Mouse (Mus musculus) kidney, adult 11 months (tissue): Measurements from ENCODE around the gene Bsn.

Experiments
- DNase-seq: peaks from one replicate; pipeline ENCODE4 v3.0.0; 2022

Gene Bsn

DNA sequence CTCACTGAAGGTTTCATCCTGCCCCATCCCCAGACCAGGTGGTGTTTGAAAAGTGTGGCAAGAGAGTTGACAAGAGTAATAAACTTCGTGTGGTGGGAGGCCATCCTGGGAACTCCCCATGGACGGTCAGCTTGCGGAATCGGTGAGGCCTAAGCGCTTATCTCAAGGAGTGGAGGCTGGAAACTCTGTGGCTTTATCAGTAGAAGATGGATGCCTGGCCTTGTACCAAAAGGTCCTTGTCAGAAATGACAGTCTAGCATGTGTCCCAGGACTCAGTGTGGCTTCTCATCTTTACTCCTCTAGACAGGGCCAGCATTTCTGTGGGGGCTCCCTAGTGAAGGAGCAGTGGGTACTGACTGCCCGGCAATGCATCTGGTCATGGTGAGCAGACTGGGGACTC, 106.6 kb downstream of the Bsn start:
- DNase-seq: no peak

DNA sequence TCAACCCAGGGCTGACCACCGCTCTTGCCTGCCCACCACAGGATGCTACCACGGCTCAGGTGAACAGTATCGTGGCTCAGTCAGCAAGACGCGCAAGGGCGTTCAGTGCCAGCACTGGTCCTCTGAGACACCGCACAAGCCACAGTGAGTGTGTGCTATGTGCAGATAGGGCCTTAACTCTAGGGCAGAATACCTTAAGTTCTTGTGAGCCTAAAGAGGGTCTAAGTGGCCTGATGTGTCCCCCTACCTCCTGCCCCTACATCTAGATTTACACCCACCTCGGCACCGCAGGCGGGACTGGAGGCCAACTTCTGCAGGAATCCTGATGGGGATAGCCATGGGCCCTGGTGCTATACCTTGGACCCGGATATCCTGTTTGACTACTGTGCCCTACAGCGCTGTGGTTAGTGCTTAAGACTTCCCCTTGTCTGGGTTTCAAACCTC, 107.2 kb downstream of the Bsn start, which contains the start of gene Rnf123:
Gene Rnf123, minus strand, starts transcription at position 359 of the 444 bp plus-strand sequence.
- no peak for DNase-seq

DNA sequence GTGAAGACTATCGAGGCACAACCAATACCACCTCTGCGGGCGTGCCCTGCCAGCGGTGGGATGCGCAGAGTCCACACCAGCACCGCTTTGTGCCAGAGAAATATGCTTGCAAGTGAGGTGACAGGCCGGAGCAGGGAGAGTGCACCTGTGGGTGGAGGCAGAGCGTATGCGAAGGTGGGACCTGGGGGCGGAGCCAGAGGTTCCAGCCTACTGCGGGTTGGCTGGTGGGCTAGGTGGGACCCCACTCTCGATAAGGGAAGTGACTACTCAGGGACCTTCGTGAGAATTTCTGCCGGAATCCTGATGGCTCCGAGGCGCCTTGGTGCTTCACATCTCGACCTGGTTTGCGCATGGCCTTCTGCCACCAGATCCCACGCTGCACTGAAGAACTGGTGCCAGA, 107.6 kb downstream of the Bsn start:
- DNase-seq: peak; percentile 19

DNA sequence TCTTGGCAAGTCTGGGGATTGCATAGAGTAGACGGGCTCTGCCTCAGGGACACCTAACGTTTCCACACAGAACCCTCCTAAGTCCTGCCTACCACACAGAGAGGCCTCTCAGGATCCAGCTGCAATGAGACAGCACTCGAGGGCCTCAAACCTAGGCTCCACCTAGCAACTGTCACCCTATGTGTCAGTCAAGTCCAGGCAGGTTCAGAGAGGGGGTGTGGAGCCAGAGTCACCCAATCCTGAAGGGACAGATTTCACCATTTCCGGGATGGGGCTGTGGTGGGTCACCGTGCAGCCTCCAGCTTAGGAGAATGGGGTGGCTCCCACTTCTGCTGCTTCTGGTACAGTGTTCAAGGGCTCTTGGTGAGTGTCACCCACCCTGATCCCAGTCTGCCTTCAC, 110.0 kb downstream of the Bsn start, which contains the start of gene Mst1:
Gene Mst1, plus strand, starts transcription at position 269 of the 400 bp plus-strand sequence.
- DNase-seq: no peak

DNA sequence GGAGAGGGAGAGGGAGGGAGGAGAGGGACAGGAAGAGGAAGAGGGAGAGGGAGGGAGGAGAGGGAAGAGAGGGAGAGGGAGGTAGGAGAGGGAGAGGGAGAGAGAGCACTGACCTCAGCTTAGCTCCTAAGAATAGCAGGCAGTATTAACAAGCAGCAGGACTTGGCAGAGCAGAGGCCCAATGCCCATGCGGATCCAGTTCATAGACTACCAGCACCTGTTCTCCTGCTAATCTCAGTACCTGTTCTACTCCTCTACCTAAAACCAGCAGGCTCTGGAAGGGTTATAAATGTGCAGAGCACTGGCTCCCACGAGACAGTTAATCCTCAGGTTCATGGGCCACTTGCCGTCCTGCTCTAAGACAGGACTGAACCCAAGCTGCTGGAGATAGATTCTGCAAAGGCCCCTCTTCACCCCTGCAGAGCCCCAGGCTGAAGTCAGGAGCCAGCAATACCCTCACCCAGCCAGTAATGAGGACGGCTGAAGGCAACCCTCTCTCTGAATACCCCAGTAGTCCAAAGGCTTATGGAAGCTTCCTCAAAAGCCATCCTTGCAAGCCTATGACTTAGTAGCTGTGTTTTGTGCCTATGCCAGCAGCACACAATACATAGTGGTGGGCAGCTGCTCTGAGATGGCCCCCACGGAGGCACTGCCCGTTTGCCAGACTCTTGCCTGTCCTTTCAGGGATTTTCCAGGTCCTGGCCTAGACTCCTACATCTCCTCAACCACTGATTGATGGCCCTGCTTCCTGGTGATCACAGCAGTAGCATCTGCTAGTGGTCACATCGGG, 116.8 kb downstream of the Bsn start:
- DNase-seq: peak; percentile 25

DNA sequence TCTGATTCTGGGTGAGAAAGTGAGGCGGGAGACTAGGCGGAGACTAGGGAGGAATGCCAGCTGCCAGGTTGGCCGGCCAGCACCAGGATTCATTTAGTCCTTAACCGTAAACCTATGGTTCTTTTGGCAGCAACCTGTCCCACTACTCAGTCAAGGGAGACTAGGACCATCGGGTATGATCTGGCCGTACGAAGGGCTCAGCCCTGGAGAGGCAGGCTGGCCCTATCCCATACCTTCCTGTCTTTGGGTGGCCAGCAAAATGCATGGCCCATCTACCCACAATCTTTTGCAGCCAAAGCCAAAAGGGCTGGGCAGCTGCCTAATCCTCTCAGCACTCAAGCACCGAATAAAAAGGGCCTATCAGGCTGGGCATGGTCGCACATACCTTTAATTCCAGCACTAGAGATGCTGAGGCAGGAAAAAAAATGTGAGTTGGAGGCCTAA, 117.7 kb downstream of the Bsn start:
- no peak for DNase-seq

DNA sequence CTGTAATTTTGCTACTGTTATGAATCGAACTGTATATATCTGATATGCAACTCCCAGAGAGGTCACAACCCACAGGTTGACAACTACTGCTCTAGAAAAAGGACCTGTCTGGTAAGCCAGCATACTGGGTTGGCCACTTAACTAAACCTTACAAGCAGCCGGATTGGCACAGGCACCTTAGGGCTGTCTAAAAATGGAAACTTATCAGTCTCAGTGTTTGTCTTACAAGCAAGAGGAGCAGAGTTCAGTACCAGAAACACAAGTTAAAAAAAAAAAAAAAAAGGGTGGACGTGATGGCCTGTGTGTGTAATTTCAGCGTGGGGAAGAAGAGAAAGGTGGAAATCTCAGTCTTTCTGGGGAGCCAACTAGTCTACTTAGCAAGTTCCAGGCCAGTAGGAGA, 118.4 kb downstream of the Bsn start:
- no peak for DNase-seq

DNA sequence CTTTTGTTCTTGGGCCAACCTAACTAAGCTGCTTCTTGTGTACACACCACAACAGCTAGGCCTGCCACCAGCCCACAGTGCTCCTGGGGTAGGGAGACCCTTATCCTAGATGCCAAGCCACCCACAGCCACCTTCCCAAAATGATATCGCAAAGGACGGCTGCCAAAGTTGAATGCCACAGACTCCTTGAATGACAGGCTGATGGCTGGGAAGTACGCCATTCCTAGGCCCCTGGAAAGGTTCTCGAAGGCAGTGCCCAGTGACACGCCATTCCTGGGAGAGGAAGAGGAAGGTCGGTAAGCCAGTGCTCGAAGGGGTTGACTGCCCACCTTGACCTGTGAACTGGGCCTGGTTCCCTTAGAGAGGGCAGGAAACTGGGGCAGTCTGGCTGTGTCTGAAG, 120.7 kb downstream of the Bsn start:
- no peak for DNase-seq

DNA sequence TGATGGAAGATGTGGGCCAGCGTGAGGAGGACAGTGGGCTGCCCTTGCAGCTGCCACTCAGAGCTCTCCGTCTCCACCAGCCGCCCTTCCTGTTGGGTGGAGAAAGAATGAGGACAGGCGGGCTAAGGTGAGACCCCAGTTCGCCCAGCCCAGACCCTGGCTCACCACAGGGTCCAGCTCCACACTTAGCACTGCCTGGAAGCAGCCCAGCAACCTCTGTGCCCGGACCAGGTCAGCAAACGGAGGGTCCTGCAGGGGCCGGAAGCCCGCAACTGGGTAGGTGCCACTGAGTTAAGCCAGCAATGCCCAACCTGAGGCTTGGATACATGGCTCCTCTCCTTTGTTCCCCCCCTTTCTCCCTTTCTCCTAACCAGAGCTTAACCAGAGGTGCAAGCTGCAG, 121.2 kb downstream of the Bsn start:
- DNase-seq: no peak

DNA sequence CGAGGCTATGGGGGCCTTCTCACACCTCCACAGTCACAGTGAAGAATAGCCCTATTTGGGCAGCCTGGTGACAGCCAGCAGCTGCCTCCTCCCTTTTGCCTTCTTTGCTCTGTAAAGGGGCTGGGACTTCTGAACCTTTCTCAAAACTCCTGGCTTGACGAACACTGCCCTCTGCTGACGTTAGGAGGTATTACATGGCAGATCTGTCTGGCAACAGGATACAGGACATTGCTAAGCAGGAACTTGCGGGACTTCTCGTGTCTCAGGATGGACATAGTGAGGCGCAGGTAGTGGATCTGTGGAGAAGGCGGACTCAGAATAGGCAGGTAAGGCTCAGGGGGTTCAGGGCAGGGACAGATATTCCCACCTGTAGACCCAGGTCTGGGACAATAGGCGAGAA, 122.3 kb downstream of the Bsn start:
- DNase-seq: peak; percentile 73

DNA sequence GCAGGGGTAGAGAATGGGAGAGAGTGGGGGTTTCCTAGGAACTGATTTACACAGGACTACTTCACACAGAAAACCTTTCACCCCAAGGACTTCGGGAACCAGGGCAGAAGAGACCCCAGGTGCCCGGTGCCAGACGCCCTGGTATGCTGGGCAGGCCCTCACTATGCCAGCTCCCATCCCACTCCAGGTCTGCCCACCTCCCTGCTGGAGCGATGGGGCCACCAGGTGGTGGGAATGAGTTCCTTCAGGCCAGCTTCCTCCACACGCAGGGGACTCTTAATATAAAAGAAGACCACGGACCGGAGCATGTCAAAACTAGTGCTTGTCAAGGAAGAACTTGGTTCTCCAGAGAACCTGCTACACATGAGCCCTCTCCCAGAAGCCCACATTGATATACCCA, 123.0 kb downstream of the Bsn start:
- DNase-seq: no peak

DNA sequence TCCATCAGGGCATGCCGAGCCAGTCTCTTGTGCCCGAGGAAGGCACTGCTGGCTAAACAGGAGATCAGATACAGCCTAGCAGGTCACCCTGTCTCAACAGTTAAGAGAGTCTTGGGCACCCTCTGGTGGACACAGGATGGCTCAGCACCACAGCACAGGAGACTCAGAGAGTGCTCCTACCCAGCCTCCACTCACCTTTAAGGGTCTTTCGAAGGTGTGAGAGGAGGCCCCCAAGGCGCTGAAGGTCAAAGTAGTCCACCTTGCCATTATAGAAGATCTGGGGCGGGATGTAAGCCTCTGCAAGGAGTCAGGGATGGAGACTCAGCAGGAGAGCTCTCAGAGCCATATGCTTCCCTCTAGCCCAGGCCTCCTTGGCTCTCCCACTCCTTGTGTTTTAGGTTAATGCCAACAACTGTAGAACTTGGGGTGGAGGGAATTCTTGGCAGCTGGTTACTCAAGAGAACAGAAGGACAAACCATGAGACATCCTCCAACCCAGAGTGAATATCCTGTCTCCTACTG, 124.6 kb downstream of the Bsn start:
- no peak for DNase-seq

DNA sequence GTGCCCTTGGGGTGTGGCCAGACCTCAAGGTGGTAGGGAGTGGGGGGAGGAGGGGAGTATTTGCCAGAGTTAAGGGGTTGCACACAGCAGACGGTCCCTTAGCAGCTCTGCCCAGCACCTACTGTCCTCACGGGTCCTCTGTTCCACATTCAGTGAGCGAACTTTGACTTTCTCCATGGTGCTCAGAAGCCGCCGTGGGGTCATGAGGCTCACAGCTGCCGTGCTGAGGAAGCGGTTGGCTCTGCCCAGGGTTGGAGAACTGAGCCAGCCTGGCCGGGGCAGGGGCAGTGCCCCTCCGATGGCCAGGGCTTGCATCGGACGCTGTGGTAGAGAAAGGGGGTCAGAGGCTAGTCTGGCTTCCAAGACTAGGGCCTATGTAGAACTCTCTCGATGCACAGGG, 126.8 kb downstream of the Bsn start:
- no peak for DNase-seq

DNA sequence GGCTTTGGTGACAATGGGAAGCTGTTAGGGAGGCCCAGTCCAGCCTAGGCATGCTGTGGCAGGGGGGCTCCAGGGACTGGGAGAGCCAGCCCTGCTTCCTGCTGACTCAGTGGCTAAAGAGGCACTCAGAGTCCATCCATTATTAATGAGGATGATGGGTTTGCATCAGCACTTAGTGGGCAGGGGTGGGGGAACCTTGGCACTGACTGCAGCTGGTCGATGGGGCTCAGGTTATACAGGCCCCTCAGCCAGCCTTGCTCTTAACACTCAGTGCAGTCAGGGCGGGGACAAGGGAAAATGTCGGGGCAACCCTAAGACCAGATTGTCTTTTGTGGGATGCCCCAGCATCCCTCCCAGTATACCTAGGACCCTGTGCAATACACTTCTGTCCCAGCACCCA, 128.0 kb downstream of the Bsn start:
- DNase-seq: no peak

DNA sequence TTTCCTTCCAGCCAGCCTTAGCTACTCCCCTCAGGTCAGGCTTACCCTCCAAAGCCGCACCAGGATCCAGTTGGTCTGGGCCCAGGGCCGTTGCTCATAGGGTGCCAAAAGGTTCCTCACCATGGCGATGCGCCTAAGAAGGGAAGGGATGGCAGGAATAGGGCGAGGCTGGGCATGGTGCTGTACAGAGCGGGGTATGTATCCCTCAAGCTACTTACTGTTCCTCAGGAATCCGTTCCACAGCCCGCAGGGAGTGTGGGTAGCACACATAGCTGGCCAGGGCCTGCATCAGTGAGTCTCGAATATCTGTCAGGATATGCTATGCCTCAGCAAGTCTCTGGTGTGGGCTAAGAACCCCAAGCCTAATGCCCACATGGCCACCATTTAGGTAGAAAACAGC, 131.9 kb downstream of the Bsn start:
- DNase-seq: no peak

DNA sequence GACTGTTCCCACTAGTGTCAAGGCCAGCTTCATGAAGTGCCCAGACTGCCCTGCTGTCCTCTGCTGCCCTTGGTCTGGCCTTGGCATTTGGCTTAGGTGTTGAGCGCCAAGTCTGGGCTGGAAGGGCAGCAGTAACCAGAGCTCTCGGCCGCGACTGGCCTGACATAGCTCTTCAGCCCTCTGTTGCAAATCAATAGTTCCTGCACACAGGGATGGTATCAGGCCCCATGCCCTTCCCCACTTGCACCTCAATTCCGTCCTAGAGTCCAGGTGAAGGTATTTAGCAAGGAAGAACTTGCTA, 133.0 kb downstream of the Bsn start:
- no peak for DNase-seq

DNA sequence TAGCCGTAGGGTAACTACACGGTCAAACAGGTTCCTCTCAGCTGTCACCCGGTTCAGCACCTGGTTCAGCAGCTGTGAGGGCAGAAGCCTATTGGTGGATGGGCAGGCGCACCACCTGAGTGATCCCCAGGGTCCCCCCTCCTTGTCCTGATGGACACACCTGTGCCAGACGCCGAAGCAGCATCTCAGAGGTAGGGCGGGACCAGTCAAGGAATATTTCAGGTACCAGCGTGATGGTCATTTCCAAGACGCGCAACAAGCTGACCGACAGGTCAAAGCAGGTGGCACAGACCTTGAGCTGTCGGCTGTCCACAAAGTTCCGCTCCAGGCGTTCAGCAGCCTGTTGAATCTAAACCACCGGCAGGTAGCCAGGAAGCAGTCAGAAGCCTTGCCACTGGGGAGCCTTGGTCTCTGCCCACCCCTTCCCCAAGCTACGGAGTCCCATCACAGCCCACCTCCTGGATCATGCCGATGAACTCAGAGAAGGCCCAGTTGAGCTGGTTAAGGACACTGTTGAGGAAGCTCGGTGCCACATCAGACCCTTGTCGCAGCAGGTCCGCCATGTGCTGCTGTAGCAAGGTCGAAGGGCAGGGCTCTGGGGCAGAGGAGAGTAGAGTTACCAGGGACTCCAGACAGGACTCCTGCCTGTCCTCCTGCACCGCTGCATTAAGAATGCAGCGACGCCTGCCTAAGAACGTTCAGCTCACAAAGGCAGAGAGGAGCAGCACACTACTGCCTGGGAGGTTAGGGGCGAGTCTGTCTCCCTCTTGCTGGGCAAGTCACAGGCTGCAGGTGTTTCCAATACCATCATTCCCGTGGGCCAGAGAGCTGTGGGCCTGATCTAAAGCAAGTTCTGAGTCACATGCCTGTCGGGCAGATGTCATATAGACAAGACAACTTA, 133.6 kb downstream of the Bsn start:
- DNase-seq: no peak

DNA sequence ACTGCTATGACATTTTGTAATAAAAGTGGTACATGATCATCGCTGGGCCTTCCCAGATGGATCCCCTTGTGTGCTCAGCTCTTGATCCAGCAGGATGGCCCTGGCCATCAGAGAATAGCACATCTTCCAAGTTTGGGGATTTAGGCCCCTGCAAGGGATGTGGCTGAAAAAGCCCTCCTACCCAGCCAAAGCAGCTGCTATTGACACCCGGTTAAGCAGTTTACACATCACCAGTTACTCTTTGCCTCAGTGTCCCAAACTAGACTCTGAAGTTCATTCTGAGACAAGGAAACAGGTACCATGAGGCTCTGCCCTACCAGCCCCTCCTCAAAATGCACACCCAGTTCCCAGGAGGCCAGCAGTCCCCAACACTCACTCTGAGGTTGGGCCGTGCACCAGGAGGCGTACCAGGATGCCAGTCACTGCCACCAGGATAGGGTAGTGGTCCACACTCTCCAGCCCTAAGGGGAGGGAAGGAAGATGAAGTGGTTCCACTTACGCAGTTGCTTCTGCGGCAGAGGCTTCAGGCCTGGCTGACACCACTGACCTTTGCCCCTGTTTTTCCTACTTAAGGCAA, 134.4 kb downstream of the Bsn start:
- no peak for DNase-seq

DNA sequence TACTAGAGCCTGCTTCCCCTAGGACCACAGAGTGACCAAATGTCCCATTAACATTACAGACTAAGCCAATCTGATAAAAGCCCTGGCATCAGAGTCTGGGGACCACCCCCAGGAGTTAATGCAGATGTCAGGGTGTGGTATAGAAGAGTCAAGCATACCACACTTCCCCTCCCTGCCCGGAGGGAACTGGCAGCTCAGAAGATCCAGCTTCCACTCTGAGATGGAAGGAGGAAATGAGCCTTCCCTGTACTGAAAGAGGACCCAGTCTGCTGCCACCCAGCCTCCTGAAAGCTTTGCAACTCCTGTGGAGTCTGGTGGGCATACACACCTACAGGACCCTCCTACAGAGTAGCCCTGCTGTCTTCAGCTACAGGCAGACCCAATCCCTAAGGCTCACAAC, 135.1 kb downstream of the Bsn start:
- no peak for DNase-seq

DNA sequence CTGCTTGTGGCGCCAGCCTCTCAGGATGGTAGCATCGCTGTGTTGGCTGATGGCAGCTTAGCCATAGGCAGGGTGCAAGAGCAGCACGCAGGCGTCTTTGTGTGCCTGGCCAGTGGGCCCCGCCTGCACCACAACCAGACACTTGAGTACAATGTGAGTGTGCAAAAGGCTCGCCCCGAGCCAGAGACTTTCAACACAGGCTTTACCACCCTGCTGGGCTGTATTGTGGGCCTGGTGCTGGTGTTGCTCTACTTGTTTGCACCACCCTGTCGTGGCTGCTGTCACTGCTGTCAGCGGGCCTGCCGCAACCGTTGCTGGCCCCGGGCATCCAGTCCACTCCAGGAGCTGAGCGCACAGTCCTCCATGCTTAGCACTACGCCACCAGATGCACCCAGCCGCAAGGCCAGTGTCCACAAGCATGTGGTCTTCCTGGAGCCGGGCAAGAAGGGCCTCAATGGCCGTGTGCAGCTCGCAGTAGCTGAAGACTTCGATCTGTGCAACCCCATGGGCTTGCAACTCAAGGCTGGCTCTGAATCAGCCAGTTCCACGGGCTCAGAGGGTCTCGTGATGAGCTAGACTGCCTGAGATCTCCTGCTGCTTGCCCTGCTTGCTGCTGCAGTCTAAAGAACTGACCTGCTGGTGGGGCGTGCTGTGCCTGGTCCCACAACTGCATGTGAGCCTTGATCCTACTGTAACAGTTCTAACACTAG, 135.7 kb downstream of the Bsn start:
- no peak for DNase-seq

DNA sequence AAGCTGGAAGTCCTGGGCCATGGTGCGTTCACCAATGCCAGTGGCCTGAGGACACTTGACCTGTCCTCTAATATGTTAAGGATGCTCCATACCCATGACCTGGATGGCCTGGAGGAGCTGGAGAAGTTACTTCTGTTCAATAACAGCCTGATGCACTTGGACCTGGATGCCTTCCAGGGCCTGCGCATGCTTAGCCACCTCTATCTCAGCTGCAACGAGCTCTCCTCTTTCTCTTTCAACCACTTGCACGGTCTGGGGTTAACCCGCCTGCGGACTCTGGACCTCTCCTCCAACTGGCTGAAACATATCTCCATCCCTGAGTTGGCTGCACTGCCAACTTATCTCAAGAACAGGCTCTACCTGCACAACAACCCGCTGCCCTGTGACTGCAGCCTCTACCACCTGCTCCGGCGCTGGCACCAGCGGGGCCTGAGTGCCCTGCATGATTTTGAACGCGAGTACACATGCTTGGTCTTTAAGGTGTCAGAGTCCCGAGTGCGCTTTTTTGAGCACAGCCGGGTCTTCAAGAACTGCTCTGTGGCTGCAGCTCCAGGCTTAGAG, 136.4 kb downstream of the Bsn start:
- DNase-seq: no peak

DNA sequence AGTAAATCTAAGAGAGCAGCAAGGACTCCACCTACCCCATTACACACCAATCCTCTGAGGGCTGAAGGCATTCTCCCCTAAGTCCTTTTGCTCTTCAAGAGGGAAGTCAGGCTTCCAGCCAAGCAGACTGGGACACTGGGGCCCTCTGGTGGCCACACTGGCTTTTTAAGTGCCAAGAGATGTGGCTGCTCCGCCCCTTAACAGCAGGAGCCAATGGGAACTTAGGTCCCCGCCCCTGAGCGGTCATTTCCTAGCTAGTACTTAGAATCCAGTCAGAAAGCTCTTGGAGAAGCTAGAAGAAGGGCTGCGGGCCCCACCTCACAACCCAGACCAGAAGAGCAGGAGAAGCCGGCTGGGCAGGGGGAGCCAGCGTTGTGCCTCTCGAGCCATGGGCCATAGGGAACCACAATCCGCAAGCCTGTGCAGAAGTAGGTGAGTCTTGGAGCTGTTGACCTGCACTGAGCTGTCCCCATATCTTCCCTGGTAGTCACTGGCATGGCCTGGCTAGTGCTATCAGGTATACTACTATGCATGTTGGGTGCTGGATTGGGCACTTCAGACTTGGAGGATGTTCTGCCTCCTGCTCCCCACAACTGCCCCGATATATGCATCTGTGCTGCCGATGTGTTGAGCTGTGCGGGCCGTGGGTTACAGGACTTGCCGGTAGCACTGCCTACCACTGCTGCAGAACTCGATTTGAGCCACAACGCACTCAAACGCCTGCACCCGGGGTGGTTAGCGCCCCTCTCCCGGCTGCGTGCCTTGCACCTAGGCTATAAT, 137.1 kb downstream of the Bsn start, which contains the start of gene Amigo3:
Gene Amigo3, plus strand, starts transcription at position 275 of the 780 bp plus-strand sequence.
- DNase-seq: peak; percentile 97
